Mouse (Mus musculus) liver, embryonic 14.5 days (tissue): ENCODE results near the gene Plxdc2. TPM values are rescaled to one million over a fixed set of nuclear protein-coding genes. Genes with fewer than 3 reads are reported as not detected.
A peak's percentile ranks its signal among the peaks of the same experiment; 100 is the strongest.

Source experiments
- ATAC-seq: fragments of 200-750 bp; cut with Nextera tagmentation; 2 replicates; pipeline ENCODE4 v1.8.0; 2017; ENCODE audit warnings: moderate number of reproducible peaks, mild to moderate bottlenecking, moderate library complexity; ENCODE audit not compliant: insufficient read depth
- DNase-seq, 3 experiments: peaks; one replicate each; pipeline ENCODE4 v3.0.0-alpha.2; 2012 to 2013; ENCODE audit warnings: low read depth in 3 of 3, low spot score in 3 of 3
- H3K27ac ChIP-seq: fragments of 300-500 bp; sonication (generic); 2 replicates; pipeline ENCODE4 v1.5.1; 2014; ENCODE audit warnings: moderate library complexity, mild to moderate bottlenecking, control low read depth, inconsistent platforms
- H3K27me3 ChIP-seq: fragments of 300-500 bp; sonication (generic); 2 replicates; pipeline ENCODE4 v1.6.1; 2014; ENCODE audit warnings: mild to moderate bottlenecking, low read length, moderate library complexity; ENCODE audit not compliant: control insufficient read depth, insufficient read depth
- H3K36me3 ChIP-seq: fragments of 300-500 bp; sonication (generic); replicated peaks from 2 replicates; pipeline ENCODE4 v1.6.1; 2014; ENCODE audit warnings: low read depth; ENCODE audit not compliant: control insufficient read depth, insufficient read depth
- H3K4me1 ChIP-seq, 2 experiments: fragments of 200-500 bp in 1 of 2; fragments of 300-500 bp in 1 of 2; sonication (generic) in 1 of 2; replicated peaks; 2 replicates each; pipeline ENCODE4 v1.6.1; 2012 to 2014; ENCODE audit warnings: antibody characterized with exemption in 1 of 2, inconsistent platforms in 1 of 2, low read length in 1 of 2; ENCODE audit not compliant: control insufficient read depth in 2 of 2, insufficient read depth in 2 of 2
- H3K4me2 ChIP-seq: fragments of 300-500 bp; sonication (generic); 2 replicates; pipeline ENCODE4 v1.6.1; 2014; ENCODE audit warnings: low read depth, mild to moderate bottlenecking, control low read depth, moderate library complexity
- H3K4me3 ChIP-seq, 2 experiments: fragments of 200-500 bp in 1 of 2; fragments of 300-500 bp in 1 of 2; sonication (generic) in 1 of 2; 2 replicates each; pipeline ENCODE4 v1.5.1; 2012 to 2014; ENCODE audit warnings: low read depth in 2 of 2, low read length in 2 of 2, mild to moderate bottlenecking in 2 of 2, control low read depth in 1 of 2, inconsistent platforms in 1 of 2, moderate library complexity in 1 of 2; ENCODE audit not compliant: insufficient read depth in 1 of 2
- H3K9ac ChIP-seq: fragments of 300-500 bp; sonication (generic); replicated peaks from 2 replicates; pipeline ENCODE4 v1.6.1; 2014; ENCODE audit warnings: mild to moderate bottlenecking, control low read depth, moderate library complexity
- H3K9me3 ChIP-seq: fragments of 300-500 bp; sonication (generic); 2 replicates; pipeline ENCODE4 v1.6.1; 2016; ENCODE audit warnings: low read length, mixed read lengths; ENCODE audit not compliant: control insufficient read depth
- CTCF ChIP-seq: IDR thresholded peaks from 2 replicates; pipeline ENCODE4 v1.5.1; 2016; ENCODE audit warnings: antibody characterized with exemption, low read depth, control low read depth
- EP300 ChIP-seq: IDR thresholded peaks from 2 replicates; pipeline ENCODE4 v1.6.1; 2016; ENCODE audit warnings: antibody characterized with exemption, low read depth
- WGBS: fragments of 180-500 bp; shearing (Covaris S2); extraction: QIAGEN DNeasy Blood & Tissue Kit; methylation state at CpG from one replicate; pipeline ENCODE4 v1.1.7; 2014; ENCODE audit not compliant: insufficient replicate concordance; 5-methylcytosine and 5-hydroxymethylcytosine counted together
- polyA plus RNA-seq, 2 experiments: library from polyadenylated mRNA; depleted of rRNA in 1 of 2; stranded (reverse) in 1 of 2; unstranded in 1 of 2; fragments of >200 nt; fragmentation: Nextera tagmentation in 1 of 2; extraction: Ambion mirVana in 1 of 2; gene quantifications; 2 replicates each; pipeline versions ENCODE4 v1.2.1 to v1.2.3; 2012 to 2014

Plxdc2 gene
- polyA plus RNA-seq, 2 experiments = 0.40 to 1.1 TPM

GRCm38 (mm10) chr2:16351106-16351505 is 5.0 kb upstream of the Plxdc2 start:
- no peak overlapping the region for H3K4me2 ChIP-seq

DNA sequence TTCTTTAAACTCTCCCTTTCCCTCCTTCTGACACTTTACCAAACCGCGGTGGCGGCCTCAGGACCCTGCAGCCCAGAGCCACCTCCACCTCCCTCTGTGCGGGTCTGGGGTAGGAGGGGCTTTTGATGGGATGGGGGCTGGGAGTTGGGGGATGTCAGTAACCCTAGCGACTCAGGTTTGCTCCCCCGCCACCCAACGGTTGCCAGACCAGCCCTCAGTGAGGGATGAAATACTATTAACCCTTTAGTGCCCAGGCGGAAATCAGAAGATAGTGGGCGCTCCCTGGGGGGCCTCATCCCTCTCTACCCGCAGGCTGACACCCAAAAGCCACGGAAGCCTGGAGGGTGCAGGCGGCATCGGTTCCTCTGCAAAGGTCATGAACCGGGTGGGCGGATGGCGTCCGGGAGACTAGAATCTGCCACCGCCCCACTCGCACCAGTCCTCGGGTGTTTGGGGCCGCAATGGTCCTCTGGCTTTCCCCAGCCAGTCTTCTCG is 446 bp upstream of the Plxdc2 start:
- 1% methylated on average over 22 of the region's 22 CpGs for WGBS
- H3K4me3 ChIP-seq = peak overlapping the region; percentile 40 to 56
- DNase-seq (no peak), ATAC-seq (no peak)
- TF ChIP-seq CTCF (no peak), EP300 (no peak)
- H3K4me1 ChIP-seq = no peaks in the 10 kb centered on the region; a peak in 1 of 4 replicates
- H3K9me3 ChIP-seq = no peaks in the 10 kb centered on the region
- peak overlapping the region; percentile 61 for H3K4me2 ChIP-seq
- H3K27ac ChIP-seq = no peak overlapping the region
- peaks cover 14% of the 10 kb centered on the region for H3K27me3 ChIP-seq
- H3K9ac ChIP-seq = no peak overlapping the region
- H3K36me3 ChIP-seq = no peaks in the 10 kb centered on the region

More at GRCm38 (mm10) chr2:16351106-16351505, 5.0 kb upstream of the Plxdc2 start:
- Histone ChIP-seq H3K4me3 (no peak overlapping the region), H3K9me3 (no peaks in the 10 kb centered on the region), H3K36me3 (no peaks in the 10 kb centered on the region), H3K9ac (no peak overlapping the region), H3K27ac (no peak overlapping the region), H3K4me1 (no peaks in the 10 kb centered on the region), H3K27me3 (no peaks in the 10 kb centered on the region; the same call in 1 of the 2 replicates)
- DNase-seq = no peak
- WGBS = 53% methylated on average over 3 of the region's 3 CpGs
- TF ChIP-seq CTCF (no peak), EP300 (no peak)
- no peak for ATAC-seq

- no peaks in the 10 kb centered on the region for H3K9me3 ChIP-seq
- no peaks in the 10 kb centered on the region; a peak in 1 of 4 replicates for H3K4me1 ChIP-seq
- no peak for ATAC-seq
- peak overlapping the region; percentile 61 for H3K4me2 ChIP-seq
- H3K27ac ChIP-seq = no peak overlapping the region
- no peak overlapping the region for H3K9ac ChIP-seq
- H3K27me3 ChIP-seq = peaks cover 14% of the 10 kb centered on the region
- H3K36me3 ChIP-seq = no peaks in the 10 kb centered on the region
- no peak for DNase-seq
- TF ChIP-seq EP300 (no peak), CTCF (no peak)
- H3K4me3 ChIP-seq = peak overlapping the region; percentile 40 to 56
- WGBS = 4% methylated on average over 33 of the region's 33 CpGs
These were observed 1.1 kb downstream of the Plxdc2 start for GRCm38 (mm10) chr2:16356921-16357837.

GRCm38 (mm10) chr2:16357946-16358345 is 1.8 kb downstream of the Plxdc2 start:
- no peak overlapping the region for H3K9ac ChIP-seq
- H3K4me2 ChIP-seq = no peak overlapping the region
- 24% methylated on average over 1 of the region's 1 CpGs for WGBS
- H3K36me3 ChIP-seq = no peaks in the 10 kb centered on the region
- no peaks in the 10 kb centered on the region for H3K9me3 ChIP-seq
- H3K4me3 ChIP-seq = peak overlapping the region in 1 of 2 experiments; percentile 13; a peak in 1 of 4 replicates
- no peaks in the 10 kb centered on the region; a peak in 1 of 4 replicates for H3K4me1 ChIP-seq
- TF ChIP-seq CTCF = no peak
- no peak for TF ChIP-seq EP300
- peaks cover 14% of the 10 kb centered on the region for H3K27me3 ChIP-seq
- H3K27ac ChIP-seq = no peak overlapping the region
- ATAC-seq = no peak
- no peak for DNase-seq

DNA sequence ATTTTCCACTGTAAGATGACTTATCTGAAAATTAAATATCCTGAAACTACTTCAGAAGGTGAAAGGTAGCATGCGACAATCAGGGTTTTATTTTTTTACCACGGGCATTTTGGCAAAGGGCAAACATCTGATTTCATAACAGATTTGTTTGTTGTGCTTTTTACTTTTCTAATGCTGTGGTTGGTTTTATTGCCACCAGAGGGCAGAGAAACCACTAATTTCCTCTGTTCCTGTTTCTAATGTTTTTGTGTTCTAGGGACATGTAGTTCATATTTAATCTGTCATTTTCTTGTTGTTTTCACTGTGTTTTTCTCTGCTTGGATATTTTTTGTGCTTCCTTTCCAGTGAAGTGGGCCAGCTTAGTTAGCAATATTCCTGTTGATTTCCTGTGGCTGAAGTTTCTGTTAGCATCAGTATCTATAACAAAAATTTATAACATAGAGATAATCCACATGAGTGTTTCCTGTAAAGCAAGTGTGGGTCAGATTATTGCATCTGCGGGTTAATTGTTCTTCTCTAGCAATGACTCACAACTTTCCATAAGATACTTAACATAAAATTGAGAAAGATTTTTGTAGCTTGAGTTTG is 3.3 kb downstream of the Plxdc2 start:
- TF ChIP-seq CTCF (no peak), EP300 (no peak)
- Histone ChIP-seq H3K36me3 (no peaks in the 10 kb centered on the region), H3K4me2 (no peak overlapping the region), H3K9ac (no peak overlapping the region), H3K4me1 (no peaks in the 10 kb centered on the region; a peak in 1 of 4 replicates), H3K27ac (no peak overlapping the region), H3K9me3 (no peaks in the 10 kb centered on the region), H3K27me3 (peaks cover 14% of the 10 kb centered on the region), H3K4me3 (no peak overlapping the region)
- WGBS = 19% methylated on average over 3 of the region's 3 CpGs
- ATAC-seq (no peak), DNase-seq (no peak)
